Mouse (Mus musculus) limb, embryonic 11.5 days (tissue): ENCODE data around the gene Prkg1. TPM values are rescaled to one million over a fixed set of nuclear protein-coding genes. Genes with fewer than 3 reads are reported as not detected.

Experiments used
- ATAC-seq: fragments of 200-750 bp; cut with Nextera tagmentation; 2 replicates; pipeline ENCODE4 v1.8.0; 2017; ENCODE audit warnings: low read depth; ENCODE audit not compliant: insufficient number of reproducible peaks, low FRiP score, low TSS enrichment
- DNase-seq: peaks from one replicate; pipeline ENCODE4 v3.0.0-alpha.2; 2015; ENCODE audit warnings: low spot score
- H3K27ac ChIP-seq: fragments of 300-500 bp; sonication (generic); replicated peaks from 2 replicates; pipeline ENCODE4 v1.5.1; 2014; ENCODE audit warnings: low read depth, mild to moderate bottlenecking, low read length
- H3K27me3 ChIP-seq: fragments of 300-500 bp; sonication (generic); 2 replicates; pipeline ENCODE4 v1.6.1; 2014; ENCODE audit warnings: mild to moderate bottlenecking, low read length, mixed read lengths; ENCODE audit not compliant: control insufficient read depth, insufficient read depth
- H3K36me3 ChIP-seq: fragments of 300-500 bp; sonication (generic); 2 replicates; pipeline ENCODE4 v1.6.1; 2014; ENCODE audit warnings: mild to moderate bottlenecking, low read length, moderate library complexity, mixed read lengths; ENCODE audit not compliant: control insufficient read depth, insufficient read depth
- H3K4me1 ChIP-seq: fragments of 300-500 bp; sonication (generic); 2 replicates; pipeline ENCODE4 v1.6.1; 2014; ENCODE audit warnings: low read length, mixed read lengths; ENCODE audit not compliant: control insufficient read depth, insufficient read depth
- H3K4me2 ChIP-seq: fragments of 300-500 bp; sonication (generic); 2 replicates; pipeline ENCODE4 v1.6.1; 2014; ENCODE audit warnings: low read depth, mild to moderate bottlenecking, moderate library complexity; ENCODE audit not compliant: severe bottlenecking
- H3K4me3 ChIP-seq: fragments of 300-500 bp; sonication (generic); 2 replicates; pipeline ENCODE4 v1.5.1; 2014; ENCODE audit warnings: low read depth, low read length
- H3K9ac ChIP-seq: fragments of 300-500 bp; sonication (generic); 2 replicates; pipeline ENCODE4 v1.6.1; 2014; ENCODE audit warnings: mild to moderate bottlenecking, low read length
- H3K9me3 ChIP-seq: fragments of 300-500 bp; sonication (generic); 2 replicates; pipeline ENCODE4 v1.6.1; 2016; ENCODE audit warnings: low read length; ENCODE audit not compliant: control insufficient read depth
- WGBS: fragments of 180-500 bp; shearing (Covaris S2); extraction: QIAGEN DNeasy Blood & Tissue Kit; methylation state at CpG from one replicate; pipeline ENCODE4 v1.1.7; 2014; 5-methylcytosine and 5-hydroxymethylcytosine counted together
- polyA plus RNA-seq: library from polyadenylated mRNA; unstranded; fragments of >200 nt; fragmentation: Nextera tagmentation; extraction: Ambion mirVana; gene quantifications from 2 replicates; pipeline ENCODE4 v1.2.1, GENCODE M21; 2014

Prkg1 gene
- polyA plus RNA-seq: 2.1 and 2.3 TPM in 2 replicates

GRCm38 (mm10) chr19:31764801-31765340 lies at the start of gene Prkg1:
Gene Prkg1 (minus strand): TSS chr19:31765033.
- no peak for DNase-seq
- ATAC-seq: peak; percentile 78
- Histone ChIP-seq H3K4me3 (peak within 1 kb of the TSS; percentile 52), H3K4me2 (peak within 1 kb of the TSS; percentile 92), H3K9me3 (no peaks in the 10 kb centered on the region), H3K9ac (peak within 1 kb of the TSS; percentile 58), H3K4me1 (peaks cover 10% of the 10 kb centered on the region; the same call in 1 of the 2 replicates), H3K27me3 (no peaks in the 10 kb centered on the region), H3K27ac (no peak within 1 kb of the TSS), H3K36me3 (no peaks in the 10 kb centered on the region)
- WGBS: under 1% methylated on average over 23 of the region's 23 CpGs

DNA sequence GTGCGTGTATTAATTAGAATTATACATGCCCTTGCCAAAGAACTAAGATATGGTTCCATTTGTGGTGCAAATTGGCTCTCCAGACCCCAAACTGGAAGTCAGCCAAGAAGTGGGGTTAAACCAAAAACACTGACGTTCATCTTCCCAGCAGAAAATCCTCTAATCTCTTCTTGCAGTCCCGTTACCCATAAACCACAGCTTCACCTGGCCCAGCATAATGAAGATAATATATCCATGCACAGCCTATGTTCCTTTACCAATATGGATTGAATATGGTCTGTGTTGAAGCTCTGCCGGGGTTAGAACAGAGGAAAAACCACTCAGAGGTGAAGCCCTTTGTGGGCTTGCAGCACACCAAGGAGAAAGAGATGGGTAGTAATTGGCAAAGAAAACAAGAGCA lies 48.3 kb upstream of the Prkg1 start:
- H3K9me3 ChIP-seq: no peaks in the 10 kb centered on the region
- whole genome bisulfite sequencing: 88% methylated on average over 4 of the region's 4 CpGs
- H3K9ac ChIP-seq: no peak overlapping the region
- H3K27ac ChIP-seq: no peak overlapping the region
- no peaks in the 10 kb centered on the region for H3K27me3 ChIP-seq
- H3K4me2 ChIP-seq: no peak overlapping the region
- no peaks in the 10 kb centered on the region for H3K4me1 ChIP-seq
- no peaks in the 10 kb centered on the region for H3K36me3 ChIP-seq
- no peak overlapping the region for H3K4me3 ChIP-seq
- DNase-seq (no peak), ATAC-seq (no peak)

DNA sequence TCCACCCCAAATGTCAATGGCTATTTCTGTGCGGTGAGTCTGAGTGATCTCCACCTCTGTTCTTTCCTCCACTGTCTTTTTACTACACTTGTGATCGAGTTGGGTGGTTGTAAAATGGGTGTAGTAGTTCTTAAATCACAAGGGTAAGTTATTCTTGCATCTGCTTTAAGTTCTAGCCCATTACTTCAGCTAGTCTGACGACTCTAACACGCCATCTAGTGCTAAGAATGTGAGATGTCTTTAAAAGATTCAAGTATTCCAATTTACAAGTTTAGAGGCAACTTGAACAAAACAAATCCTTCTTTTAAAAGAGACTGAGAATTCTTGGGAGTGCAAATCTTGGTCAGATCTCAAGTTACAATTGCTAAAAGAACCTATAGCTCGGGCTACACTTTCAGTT lies 46.5 kb upstream of the Prkg1 start:
- Histone ChIP-seq H3K9me3 (no peaks in the 10 kb centered on the region), H3K27ac (no peak overlapping the region), H3K36me3 (no peaks in the 10 kb centered on the region), H3K4me1 (no peaks in the 10 kb centered on the region), H3K4me3 (no peak overlapping the region), H3K27me3 (no peaks in the 10 kb centered on the region), H3K9ac (no peak overlapping the region), H3K4me2 (no peak overlapping the region)
- DNase-seq: no peak
- ATAC-seq: no peak
- 31% methylated on average over 5 of the region's 5 CpGs for WGBS

GRCm38 (mm10) chr19:31805391-31805790 lies 40.6 kb upstream of the Prkg1 start:
- WGBS: 78% methylated on average over 7 of the region's 7 CpGs
- no peak overlapping the region for H3K27ac ChIP-seq
- no peak overlapping the region for H3K4me2 ChIP-seq
- H3K4me1 ChIP-seq: no peaks in the 10 kb centered on the region
- H3K9ac ChIP-seq: no peak overlapping the region
- no peaks in the 10 kb centered on the region for H3K27me3 ChIP-seq
- no peak overlapping the region for H3K4me3 ChIP-seq
- no peaks in the 10 kb centered on the region for H3K36me3 ChIP-seq
- DNase-seq (no peak), ATAC-seq (no peak)
- H3K9me3 ChIP-seq: no peaks in the 10 kb centered on the region

DNA sequence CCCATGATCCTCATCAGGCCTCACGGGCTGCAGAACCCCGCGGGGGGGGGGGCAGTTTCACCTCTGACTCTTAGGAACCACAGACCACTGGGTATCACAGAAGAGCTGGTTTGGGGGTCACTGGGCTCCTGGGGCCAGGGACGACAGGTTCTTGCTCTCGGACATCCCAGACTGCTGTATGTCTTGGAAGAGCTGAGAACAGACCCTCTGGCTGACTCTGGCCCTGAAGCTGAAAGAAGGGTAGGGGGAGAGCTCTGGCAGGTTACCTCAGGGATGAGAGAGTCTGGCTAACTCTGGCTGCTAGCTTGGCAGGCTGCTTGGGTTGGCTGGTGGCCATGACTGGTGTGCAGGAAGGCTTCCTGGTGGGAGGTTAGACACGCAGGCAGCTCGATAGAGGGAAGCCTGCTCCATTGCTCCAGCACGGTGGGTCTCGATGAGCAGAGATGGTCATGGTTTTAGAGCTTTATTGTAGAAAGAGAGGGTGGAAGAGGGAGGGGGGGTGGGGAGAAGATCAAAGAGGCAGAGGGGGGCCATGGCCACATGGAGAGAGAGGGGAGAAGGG lies 30.7 kb upstream of the Prkg1 start:
- H3K4me2 ChIP-seq: no peak overlapping the region
- H3K9me3 ChIP-seq: no peaks in the 10 kb centered on the region
- no peak overlapping the region for H3K27ac ChIP-seq
- H3K4me3 ChIP-seq: no peak overlapping the region
- ATAC-seq: no peak
- no peaks in the 10 kb centered on the region for H3K36me3 ChIP-seq
- no peaks in the 10 kb centered on the region for H3K4me1 ChIP-seq
- H3K27me3 ChIP-seq: no peaks in the 10 kb centered on the region
- WGBS: 62% methylated on average over 9 of the region's 9 CpGs
- no peak for DNase-seq
- H3K9ac ChIP-seq: no peak overlapping the region

DNA sequence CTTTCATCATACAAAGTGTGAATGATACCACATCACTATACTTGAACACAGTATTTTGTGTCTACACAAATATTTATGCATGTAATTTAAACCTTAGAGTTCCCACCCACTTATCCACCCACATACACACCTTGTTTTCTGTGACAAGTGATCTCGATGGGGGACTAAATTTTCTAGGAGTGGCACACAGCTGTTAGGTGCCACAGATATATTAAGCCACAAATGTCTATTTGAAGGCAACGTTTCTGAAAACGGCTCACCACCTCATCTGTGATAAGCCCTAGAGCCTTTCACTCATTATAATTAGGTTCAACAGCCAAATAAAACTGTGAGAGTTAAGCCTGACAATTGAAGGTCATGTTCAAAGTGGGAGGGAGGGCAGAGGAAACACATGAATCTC lies 26.9 kb upstream of the Prkg1 start:
- Histone ChIP-seq H3K9me3 (no peaks in the 10 kb centered on the region), H3K36me3 (no peaks in the 10 kb centered on the region), H3K27ac (no peak overlapping the region), H3K27me3 (no peaks in the 10 kb centered on the region), H3K4me1 (no peaks in the 10 kb centered on the region), H3K9ac (no peak overlapping the region), H3K4me2 (no peak overlapping the region), H3K4me3 (no peak overlapping the region)
- WGBS: 46% methylated on average over 3 of the region's 3 CpGs
- ATAC-seq (no peak), DNase-seq (no peak)

GRCm38 (mm10) chr19:31781521-31782018 lies 16.7 kb upstream of the Prkg1 start:
- WGBS: 85% methylated on average over 3 of the region's 3 CpGs
- Histone ChIP-seq H3K9ac (no peak overlapping the region), H3K4me3 (no peak overlapping the region), H3K27ac (no peak overlapping the region), H3K27me3 (no peaks in the 10 kb centered on the region), H3K36me3 (no peaks in the 10 kb centered on the region), H3K9me3 (no peaks in the 10 kb centered on the region), H3K4me2 (no peak overlapping the region), H3K4me1 (no peaks in the 10 kb centered on the region)
- no peak for DNase-seq
- no peak for ATAC-seq

DNA sequence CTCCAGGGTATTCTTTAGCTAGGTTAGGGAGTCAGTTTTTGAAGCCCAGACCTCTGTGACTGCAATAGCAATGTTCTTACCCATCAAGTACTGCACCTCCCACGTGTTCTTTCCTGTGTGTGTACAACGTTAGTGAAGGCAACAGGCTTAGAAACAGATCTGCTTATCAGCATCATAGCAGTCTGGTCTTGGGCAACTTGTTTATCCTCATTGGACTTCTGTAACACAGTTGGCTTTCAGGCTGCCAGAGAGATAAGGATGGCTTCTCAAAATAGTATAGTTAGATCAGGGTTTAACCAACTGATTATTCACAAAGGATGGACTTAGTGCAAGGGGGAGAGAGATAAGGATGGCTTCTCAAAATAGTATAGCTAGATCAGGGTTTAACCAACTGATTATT lies 16.2 kb upstream of the Prkg1 start:
- H3K27me3 ChIP-seq: no peaks in the 10 kb centered on the region
- WGBS: 56% methylated on average over 2 of the region's 2 CpGs
- H3K4me3 ChIP-seq: no peak overlapping the region

DNA sequence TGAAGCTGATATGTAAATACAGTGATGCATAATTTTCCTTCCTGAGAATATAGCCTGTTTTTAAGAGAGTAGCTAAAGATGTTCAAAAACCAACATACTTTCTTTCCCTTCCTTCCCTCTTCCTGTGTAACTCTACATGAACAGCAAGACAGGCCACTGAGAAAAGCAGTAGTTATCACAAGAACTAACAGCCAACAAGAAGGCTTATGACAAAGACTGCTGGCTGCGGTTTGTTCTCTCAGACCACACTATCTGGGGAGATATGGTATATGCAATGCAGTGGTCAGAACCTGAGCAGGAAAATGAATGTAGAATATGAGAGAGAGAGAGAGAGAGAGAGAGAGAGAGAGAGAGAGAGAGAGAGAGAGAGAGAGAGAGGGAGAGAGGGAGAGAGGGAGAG lies 15.4 kb upstream of the Prkg1 start:
- no peak overlapping the region for H3K27ac ChIP-seq
- H3K9ac ChIP-seq: no peak overlapping the region
- H3K4me3 ChIP-seq: no peak overlapping the region
- H3K4me2 ChIP-seq: no peak overlapping the region
- ATAC-seq (no peak), DNase-seq (no peak)
- 91% methylated on average over 1 of the region's 1 CpGs for WGBS
- no peaks in the 10 kb centered on the region for H3K4me1 ChIP-seq
- no peaks in the 10 kb centered on the region for H3K9me3 ChIP-seq
- H3K27me3 ChIP-seq: no peaks in the 10 kb centered on the region
- no peaks in the 10 kb centered on the region for H3K36me3 ChIP-seq

More for the DNA sequence above, 16.2 kb upstream of the Prkg1 start:
- no peak overlapping the region for H3K4me2 ChIP-seq
- ATAC-seq (no peak), DNase-seq (no peak)
- H3K36me3 ChIP-seq: no peaks in the 10 kb centered on the region
- H3K9ac ChIP-seq: no peak overlapping the region
- H3K27ac ChIP-seq: no peak overlapping the region
- H3K9me3 ChIP-seq: no peaks in the 10 kb centered on the region
- no peaks in the 10 kb centered on the region for H3K4me1 ChIP-seq
